Mouse (Mus musculus) MEL (cell line): ENCODE measurements around the gene Slc16a1. TPM values are rescaled to one million over a fixed set of nuclear protein-coding genes. Genes with fewer than 3 reads are reported as not detected.
A peak's percentile ranks its signal among the peaks of the same experiment; 100 is the strongest.

Experiments
- DNase-seq: peaks from one replicate; pipeline ENCODE4 v3.0.0; 2011; ENCODE audit warnings: low read depth, low spot score
- H3K27ac ChIP-seq: 2 replicates; pipeline ENCODE4 v1.5.1; 2012; ENCODE audit warnings: low read depth, mild to moderate bottlenecking, control low read depth, low read length, moderate library complexity; ENCODE audit not compliant: control insufficient read depth
- H3K27me3 ChIP-seq, 2 experiments: fragments of 150-350 bp in 1 of 2; sonication (generic) in 1 of 2; 2 replicates each; pipeline ENCODE4 v1.6.1; 2012; ENCODE audit warnings: low read length in 2 of 2, mild to moderate bottlenecking in 2 of 2, improper control_type of control experiment in 1 of 2, moderate library complexity in 1 of 2; ENCODE audit not compliant: insufficient read depth in 2 of 2, control insufficient read depth in 1 of 2
- H3K36me3 ChIP-seq, 2 experiments: 2 replicates each; pipeline ENCODE4 v1.6.1; 2012 to 2014; ENCODE audit warnings: low read length in 2 of 2, improper control_type of control experiment in 1 of 2, inconsistent platforms in 1 of 2, mild to moderate bottlenecking in 1 of 2; ENCODE audit not compliant: insufficient read depth in 2 of 2, control insufficient read depth in 1 of 2
- H3K4me1 ChIP-seq, 2 experiments: fragments of 150-350 bp in 1 of 2; sonication (generic) in 1 of 2; 2 replicates each; pipeline ENCODE4 v1.6.1; 2012; ENCODE audit warnings: low read length in 2 of 2, improper control_type of control experiment in 1 of 2, mild to moderate bottlenecking in 1 of 2; ENCODE audit not compliant: insufficient read depth in 2 of 2, control insufficient read depth in 1 of 2
- H3K4me3 ChIP-seq, 2 experiments: fragments of 150-350 bp in 1 of 2; sonication (generic) in 1 of 2; 2 replicates each; pipeline ENCODE4 v1.5.1; 2012; ENCODE audit warnings: low read depth in 2 of 2, low read length in 2 of 2, mild to moderate bottlenecking in 2 of 2, moderate library complexity in 2 of 2, control low read depth in 1 of 2, improper control_type of control experiment in 1 of 2; ENCODE audit not compliant: control insufficient read depth in 1 of 2, insufficient read depth in 1 of 2
- H3K79me2 ChIP-seq: 2 replicates; pipeline ENCODE4 v1.6.1; 2012; ENCODE audit warnings: mild to moderate bottlenecking, low read length, moderate library complexity; ENCODE audit not compliant: control insufficient read depth, poor library complexity, insufficient read depth
- H3K9ac ChIP-seq: 2 replicates; pipeline ENCODE4 v1.6.1; 2012; ENCODE audit warnings: low read depth, mild to moderate bottlenecking, control low read depth, low read length, moderate library complexity; ENCODE audit not compliant: control insufficient read depth, poor library complexity, severe bottlenecking
- H3K9me3 ChIP-seq: fragments of 150-350 bp; sonication (generic); replicated peaks from 2 replicates; pipeline ENCODE4 v1.6.1; 2012; ENCODE audit warnings: mild to moderate bottlenecking, low read length, improper control_type of control experiment, moderate library complexity; ENCODE audit not compliant: insufficient read depth
- CTCF ChIP-seq, 3 experiments: IDR thresholded peaks in 2 of 3; conservative IDR thresholded peaks in 1 of 3; 2 replicates each; pipeline ENCODE4 v1.5.1; 2011 to 2012; ENCODE audit warnings: low read length in 3 of 3, low read depth in 2 of 3, mild to moderate bottlenecking in 2 of 3, improper control_type of control experiment in 1 of 3, inconsistent platforms in 1 of 3, mixed read lengths in 1 of 3, moderate library complexity in 1 of 3; ENCODE audit not compliant: control insufficient read depth in 1 of 3, insufficient read depth in 1 of 3, poor library complexity in 1 of 3, severe bottlenecking in 1 of 3
- E2F4 ChIP-seq: IDR thresholded peaks from 2 replicates; pipeline ENCODE4 v1.6.1; 2011; ENCODE audit warnings: low read depth, low read length, improper control_type of control experiment, borderline replicate concordance
- EP300 ChIP-seq, 2 experiments: IDR thresholded peaks; 2 replicates each; pipeline ENCODE4 v1.6.1; 2011; ENCODE audit warnings: improper control_type of control experiment in 2 of 2, low read length in 2 of 2, low read depth in 1 of 2, mild to moderate bottlenecking in 1 of 2
- GATA1 ChIP-seq: IDR thresholded peaks from 2 replicates; pipeline ENCODE4 v1.6.1; 2011; ENCODE audit warnings: low read depth, low read length, improper control_type of control experiment
- JUND ChIP-seq: IDR thresholded peaks from 2 replicates; pipeline ENCODE4 v1.6.1; 2011; ENCODE audit warnings: low read depth, mild to moderate bottlenecking, improper control_type of control experiment, low read length
- MAX ChIP-seq: IDR thresholded peaks from 2 replicates; pipeline ENCODE4 v1.6.1; 2011; ENCODE audit warnings: low read length, improper control_type of control experiment
- MYB ChIP-seq: IDR thresholded peaks from 2 replicates; pipeline ENCODE4 v1.6.1; 2011; ENCODE audit warnings: mild to moderate bottlenecking, low read depth, low read length, improper control_type of control experiment
- NRF1 ChIP-seq: IDR thresholded peaks from 2 replicates; pipeline ENCODE4 v1.6.1; 2014; ENCODE audit warnings: low read depth, mild to moderate bottlenecking, inconsistent platforms, low read length, improper control_type of control experiment, moderate library complexity; ENCODE audit not compliant: poor library complexity, insufficient read depth, severe bottlenecking
- POLR2A ChIP-seq, 2 experiments: IDR thresholded peaks; 2 replicates each; pipeline ENCODE4 v1.6.1; 2011 to 2012; ENCODE audit warnings: low read length in 2 of 2, mild to moderate bottlenecking in 2 of 2, control low read depth in 1 of 2, improper control_type of control experiment in 1 of 2, low read depth in 1 of 2, moderate library complexity in 1 of 2; ENCODE audit not compliant: control insufficient read depth in 1 of 2, insufficient read depth in 1 of 2, poor library complexity in 1 of 2
- POLR2AphosphoS5 ChIP-seq: IDR thresholded peaks from 2 replicates; pipeline ENCODE4 v1.6.1; 2012; ENCODE audit warnings: low read depth, borderline replicate concordance, mild to moderate bottlenecking, inconsistent platforms, low read length, moderate library complexity, mixed read lengths
- RAD21 ChIP-seq: IDR thresholded peaks from 2 replicates; pipeline ENCODE4 v1.6.1; 2011; ENCODE audit warnings: mild to moderate bottlenecking, low read depth, low read length, improper control_type of control experiment
- RCOR1 ChIP-seq: IDR thresholded peaks from 2 replicates; pipeline ENCODE4 v1.6.1; 2012; ENCODE audit warnings: low read depth, mild to moderate bottlenecking, inconsistent platforms, low read length, improper control_type of control experiment
- SIN3A ChIP-seq: IDR thresholded peaks from 2 replicates; pipeline ENCODE4 v1.6.1; 2012; ENCODE audit warnings: low read length, improper control_type of control experiment, inconsistent platforms
- SMC3 ChIP-seq: IDR thresholded peaks from 2 replicates; pipeline ENCODE4 v1.6.1; 2011; ENCODE audit warnings: low read depth, low read length, improper control_type of control experiment
- USF2 ChIP-seq, 2 experiments: IDR thresholded peaks; 2 replicates each; pipeline ENCODE4 v1.6.1; 2011 to 2012; ENCODE audit warnings: improper control_type of control experiment in 2 of 2, low read length in 2 of 2, borderline replicate concordance in 1 of 2, inconsistent platforms in 1 of 2, low read depth in 1 of 2, mild to moderate bottlenecking in 1 of 2; ENCODE audit not compliant: insufficient read depth in 1 of 2
- ZC3H11A ChIP-seq: IDR thresholded peaks from 2 replicates; pipeline ENCODE4 v1.6.1; 2012; ENCODE audit warnings: low read depth, mild to moderate bottlenecking, inconsistent platforms, low read length, improper control_type of control experiment
- polyA plus RNA-seq, 2 experiments: library from polyadenylated mRNA; stranded (reverse) in 1 of 2; unstranded in 1 of 2; fragments of >175 nt in 1 of 2; fragments of >200 nt in 1 of 2; gene quantifications; 2 replicates each; pipeline versions ENCODE4 v1.2.1 to v1.2.4; 2012; ENCODE audit warnings: low replicate concordance in 2 of 2, low read depth in 1 of 2; ENCODE audit not compliant: insufficient read length in 2 of 2, insufficient read depth in 1 of 2, missing spikeins in 1 of 2
- total RNA-seq: library from RNA; depleted of rRNA; stranded (reverse); fragments of 300-350 nt; gene quantifications from 2 replicates; pipeline ENCODE4 v1.2.3, GENCODE M21; 2012

The Slc16a1 gene
- total and polyA plus RNA-seq, 3 experiments = 43.7 to 128 (median 96.1) TPM

GRCm38 (mm10) chr3:104674329-104675220 lies 36.1 kb downstream of the Slc16a1 start:
- peak overlapping the region in 1 of 2 experiments; percentile 42; a peak in 2 of 4 replicates for H3K4me3 ChIP-seq
- no peaks in the 10 kb centered on the region for H3K79me2 ChIP-seq
- no peak for DNase-seq
- no peak for TF ChIP-seq RCOR1
- TF ChIP-seq USF2 (IDR thresholded peaks at IDR 0.05; ENCODE audit: borderline replicate concordance in 1 of 2, insufficient read depth in 1 of 2, low read depth in 1 of 2, low read length in 2 of 2) = no peak
- TF ChIP-seq MAX = no peak
- no peak for TF ChIP-seq GATA1
- no peak for TF ChIP-seq POLR2A (IDR thresholded peaks at IDR 0.05; ENCODE audit: control insufficient read depth in 1 of 2, insufficient read depth in 1 of 2, low read depth in 1 of 2, low read length in 2 of 2, poor library complexity in 1 of 2)
- no peak for TF ChIP-seq JUND
- TF ChIP-seq EP300 (IDR thresholded peaks at IDR 0.05; ENCODE audit: low read depth in 1 of 2, low read length in 2 of 2) = no peak
- TF ChIP-seq NRF1 = no peak
- TF ChIP-seq SIN3A = no peak
- TF ChIP-seq E2F4 = no peak
- H3K27me3 ChIP-seq = no peaks in the 10 kb centered on the region
- peaks cover 10 to 37% of the 10 kb centered on the region in 2 experiments for H3K4me1 ChIP-seq
- no peaks in the 10 kb centered on the region for H3K9me3 ChIP-seq
- peak overlapping the region; percentile 18; the same call in 1 of the 2 replicates for H3K9ac ChIP-seq
- peaks cover 0 to 38% of the 10 kb centered on the region in 2 experiments; a peak in 2 of 4 replicates for H3K36me3 ChIP-seq
- H3K27ac ChIP-seq = no peak overlapping the region

GRCm38 (mm10) chr3:104675258-104675851 lies 36.9 kb downstream of the Slc16a1 start:
- Histone ChIP-seq H3K27ac (no peak overlapping the region), H3K4me3 (peak overlapping the region; percentile 19 to 42; a peak in 2 of 4 replicates), H3K36me3 (peaks cover 0 to 32% of the 10 kb centered on the region in 2 experiments; a peak in 2 of 4 replicates), H3K9ac (peak overlapping the region; percentile 26; the same call in 1 of the 2 replicates), H3K27me3 (no peaks in the 10 kb centered on the region), H3K79me2 (no peaks in the 10 kb centered on the region), H3K4me1 (peaks cover 6 to 30% of the 10 kb centered on the region in 2 experiments)
- TF ChIP-seq CTCF (IDR thresholded peaks at IDR 0.05 in 2 of 3, conservative IDR thresholded peaks at IDR 0.05 in 1 of 3; ENCODE audit: control insufficient read depth in 1 of 3, insufficient read depth in 1 of 3, low read depth in 2 of 3, low read length in 3 of 3, poor library complexity in 1 of 3, severe bottlenecking in 1 of 3) (peak; percentile 58 to 88 (median 78)), MYB (no peak), ZC3H11A (peak; percentile 79), SMC3 (peak; percentile 79), POLR2AphosphoS5 (no peak), RAD21 (peak; percentile 76)
- TF ChIP-seq, all 39 proteins: peak for 4
- no peaks in the 10 kb centered on the region for H3K9me3 ChIP-seq
- peak; percentile 55 for DNase-seq
